Mouse (Mus musculus) stomach, postnatal 0 days (tissue): Measurements from ENCODE around the gene Pheta2.

Source experiments
- CTCF ChIP-seq: IDR thresholded peaks from 2 replicates; pipeline ENCODE4 v1.5.1; 2016; ENCODE audit warnings: antibody characterized with exemption, low read depth, mild to moderate bottlenecking, moderate library complexity
- EP300 ChIP-seq: optimal IDR thresholded peaks from 2 replicates; pipeline ENCODE3; 2016; ENCODE audit warnings: antibody characterized with exemption

GRCm38 (mm10) chr15:82354126-82354945, 15.6 kb downstream of the Pheta2 start, which contains the start of gene Ndufa6:
- TF ChIP-seq EP300 (peak; percentile 62), CTCF (peak; percentile 100)
